In the genomic region with DNA sequence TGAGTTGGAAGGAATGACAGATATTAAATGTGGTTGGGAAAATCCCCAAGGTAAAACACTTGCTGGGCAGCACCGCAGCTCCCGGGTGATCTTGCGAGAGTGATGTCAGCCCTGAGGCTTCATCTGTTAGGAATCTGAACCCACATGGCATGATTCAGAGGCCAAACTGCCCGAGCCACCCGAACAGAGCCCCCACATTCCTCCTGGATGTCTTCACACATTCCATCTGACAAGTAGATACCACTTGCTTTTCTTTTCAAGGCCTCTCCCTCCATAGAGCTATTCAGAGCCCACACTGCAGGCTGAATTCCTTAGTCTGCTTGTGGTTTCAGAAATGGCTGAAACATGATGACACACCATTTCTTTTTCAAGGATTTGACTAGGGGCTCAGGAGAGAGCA, we compare ENCODE assay signal across 8 mouse cellular contexts. TPM values are rescaled to one million over a fixed set of nuclear protein-coding genes. Genes with fewer than 3 reads are reported as not detected.
DNase-seq lines count a peak whose midpoint lies in the region; ATAC-seq lines count a peak whose summit lies in the region.

No protein-coding gene starts in this region.

- WGBS in embryonic facial prominence, embryonic 12.5 days, result 27% methylated on average over 5 of the region's 5 CpGs
- WGBS in intestine, embryonic 14.5 days, result 28% methylated on average over 5 of the region's 5 CpGs
- 50% methylated on average over 5 of the region's 5 CpGs for WGBS in hindbrain, embryonic 11.5 days

- H3K27me3 ChIP-seq in megakaryocyte, embryonic 14.5 days (replicated peaks), result no peaks in the 10 kb centered on the region
- no peaks in the 10 kb centered on the region for H3K27me3 ChIP-seq in embryonic facial prominence, embryonic 12.5 days
- H3K27me3 ChIP-seq in intestine, embryonic 14.5 days (replicated peaks; ENCODE audit: control insufficient read depth, insufficient read depth, low read length), result no peaks in the 10 kb centered on the region
- H3K27me3 ChIP-seq in hindbrain, embryonic 11.5 days (ENCODE audit: control insufficient read depth, insufficient read depth, low read length), result no peaks in the 10 kb centered on the region

- no peak for ATAC-seq in megakaryocyte, adult 5-6 weeks (ENCODE audit: poor library complexity, severe bottlenecking)
- peak; percentile 54; the same call in 1 of the 2 replicates for ATAC-seq in embryonic facial prominence, embryonic 12.5 days (ENCODE audit: insufficient number of reproducible peaks, insufficient read depth, low FRiP score, low TSS enrichment)
- peak; percentile 64; the same call in 1 of the 2 replicates for ATAC-seq in intestine, embryonic 14.5 days (replicated peaks; ENCODE audit: low FRiP score, low TSS enrichment, low read depth)
- ATAC-seq in hindbrain, embryonic 11.5 days (ENCODE audit: low FRiP score), result no peak

- H3K9ac ChIP-seq in embryonic facial prominence, embryonic 12.5 days, result no peak overlapping the region
- no peak overlapping the region for H3K9ac ChIP-seq in intestine, embryonic 14.5 days (ENCODE audit: low read length)
- H3K9ac ChIP-seq in hindbrain, embryonic 11.5 days (ENCODE audit: low read depth, low read length), result no peak overlapping the region

- no peak for DNase-seq in intestine, embryonic 14.5 days (ENCODE audit: low spot score)
- peak; percentile 73 for DNase-seq in mesoderm, embryonic 11.5 days (ENCODE audit: low read depth, low spot score)
- no peak for DNase-seq in frontal cortex, adult 2 months (ENCODE audit: extremely low spot score in 1 of 2, low spot score in 1 of 2)
- DNase-seq in hindbrain, embryonic 11.5 days (ENCODE audit: low spot score), result no peak
- no peak for DNase-seq in spleen, postnatal 10 days (ENCODE audit: low spot score in 2 of 2)

- peaks cover 76% of the 10 kb centered on the region for H3K36me3 ChIP-seq in megakaryocyte, embryonic 14.5 days (replicated peaks; ENCODE audit: low read length)
- H3K36me3 ChIP-seq in embryonic facial prominence, embryonic 12.5 days, result 0 out of 2 replicates have a peak, but pooled peaks cover 6% of the 10 kb centered on the region
- H3K36me3 ChIP-seq in intestine, embryonic 14.5 days (ENCODE audit: control insufficient read depth, insufficient read depth, low read length), result no peaks in the 10 kb centered on the region; the same call in 1 of the 2 replicates
- H3K36me3 ChIP-seq in hindbrain, embryonic 11.5 days (ENCODE audit: control insufficient read depth, insufficient read depth, low read length), result no peaks in the 10 kb centered on the region

- H3K4me2 ChIP-seq in embryonic facial prominence, embryonic 12.5 days (replicated peaks), result no peak overlapping the region
- H3K4me2 ChIP-seq in intestine, embryonic 14.5 days (ENCODE audit: low read length), result no peak overlapping the region
- H3K4me2 ChIP-seq in hindbrain, embryonic 11.5 days (replicated peaks; ENCODE audit: low read depth, low read length), result no peak overlapping the region

- H3K9me3 ChIP-seq in megakaryocyte, embryonic 14.5 days, result no peaks in the 10 kb centered on the region
- no peaks in the 10 kb centered on the region for H3K9me3 ChIP-seq in embryonic facial prominence, embryonic 12.5 days
- H3K9me3 ChIP-seq in intestine, embryonic 14.5 days (ENCODE audit: control insufficient read depth, low read length), result no peaks in the 10 kb centered on the region
- no peaks in the 10 kb centered on the region for H3K9me3 ChIP-seq in hindbrain, embryonic 11.5 days (ENCODE audit: control insufficient read depth, low read length)

- H3K4me3 ChIP-seq in megakaryocyte, embryonic 14.5 days (replicated peaks), result peak overlapping the region; percentile 44
- H3K4me3 ChIP-seq in embryonic facial prominence, embryonic 12.5 days, result no peak overlapping the region
- H3K4me3 ChIP-seq in intestine, embryonic 14.5 days (ENCODE audit: low read depth, low read length), result no peak overlapping the region
- H3K4me3 ChIP-seq in hindbrain, embryonic 11.5 days (ENCODE audit: low read depth, low read length), result no peak overlapping the region

- H3K27ac ChIP-seq in embryonic facial prominence, embryonic 12.5 days, result peak overlapping the region; percentile 83; the same call in 1 of the 2 replicates
- peak overlapping the region; percentile 62 for H3K27ac ChIP-seq in intestine, embryonic 14.5 days (ENCODE audit: low read depth)
- no peak overlapping the region for H3K27ac ChIP-seq in hindbrain, embryonic 11.5 days (ENCODE audit: low read depth, low read length)

- peaks cover 65% of the 10 kb centered on the region for H3K4me1 ChIP-seq in megakaryocyte, embryonic 14.5 days
- H3K4me1 ChIP-seq in embryonic facial prominence, embryonic 12.5 days, result peaks cover 20% of the 10 kb centered on the region
- H3K4me1 ChIP-seq in intestine, embryonic 14.5 days (replicated peaks; ENCODE audit: control insufficient read depth, insufficient read depth, low read length), result peaks cover 9% of the 10 kb centered on the region
- H3K4me1 ChIP-seq in hindbrain, embryonic 11.5 days (replicated peaks; ENCODE audit: control insufficient read depth, insufficient read depth, low read length), result no peaks in the 10 kb centered on the region

RNA-seq across cellular contexts. Expression of a gene that starts 33.3 kb away (rescaled TPM):
- 6.0 TPM in 1 of 2 replicates, not detected in the other for polyA plus RNA-seq in megakaryocyte, embryonic 14.5 days (2012; ENCODE audit: insufficient read depth, low replicate concordance)
- 754 and 797 TPM in 2 replicates for total RNA-seq in megakaryocyte, adult 5-6 weeks (2015)
- 428 and 432 TPM in 2 replicates for total RNA-seq in megakaryocyte, adult 5-6 weeks (2017)
- 230 and 251 TPM in 2 replicates for polyA plus RNA-seq in embryonic facial prominence, embryonic 12.5 days (2016; fragmentation: Nextera tagmentation; extraction: Ambion mirVana)
- polyA plus RNA-seq in intestine, embryonic 14.5 days (2014; fragmentation: Nextera tagmentation; extraction: Ambion mirVana), result 298 and 334 TPM in 2 replicates
- 97.5 and 98.3 TPM in 2 replicates for polyA plus RNA-seq in frontal cortex, adult 2 months (2012; rRNA removed)
- polyA plus RNA-seq in hindbrain, embryonic 11.5 days (2014; fragmentation: Nextera tagmentation; extraction: Ambion mirVana), result 213 and 215 TPM in 2 replicates

Comparison
In these comparisons a context has a peak if more than half of its experiments do, and no peak if none do; other contexts are left out.
1. ATAC-seq: peak in embryonic facial prominence, embryonic 12.5 days (single experiment) and intestine, embryonic 14.5 days (single experiment); none in megakaryocyte, adult 5-6 weeks (single experiment) and hindbrain, embryonic 11.5 days (single experiment).
2. RNA of a gene that starts 33.3 kb away (polyA plus RNA-seq): 298 to 334 TPM in intestine, embryonic 14.5 days, 230 to 251 TPM in embryonic facial prominence, embryonic 12.5 days, 213 to 215 TPM in hindbrain, embryonic 11.5 days and 97.5 to 98.3 TPM in frontal cortex, adult 2 months; 6.0 TPM in megakaryocyte, embryonic 14.5 days; every median in the first group is over 10 times any median in the second.